Mouse (Mus musculus) hindbrain, embryonic 12.5 days (tissue): ENCODE data around the gene Dag1. TPM values are rescaled to one million over a fixed set of nuclear protein-coding genes. Genes with fewer than 3 reads are reported as not detected.

Experiments
- ATAC-seq: fragments of 200-750 bp; cut with Nextera tagmentation; 2 replicates; pipeline ENCODE4 v1.8.0; 2017; ENCODE audit warnings: moderate TSS enrichment; ENCODE audit not compliant: low FRiP score
- H3K27ac ChIP-seq: fragments of 300-500 bp; sonication (generic); 2 replicates; pipeline ENCODE4 v1.5.1; 2016; ENCODE audit warnings: mild to moderate bottlenecking
- H3K27me3 ChIP-seq: fragments of 300-500 bp; sonication (generic); 2 replicates; pipeline ENCODE4 v1.6.1; 2016; ENCODE audit warnings: mild to moderate bottlenecking
- H3K36me3 ChIP-seq: fragments of 300-500 bp; sonication (generic); 2 replicates; pipeline ENCODE4 v1.6.1; 2016; ENCODE audit warnings: mild to moderate bottlenecking
- H3K4me1 ChIP-seq: fragments of 300-500 bp; sonication (generic); 2 replicates; pipeline ENCODE4 v1.6.1; 2016
- H3K4me2 ChIP-seq: fragments of 300-500 bp; sonication (generic); replicated peaks from 2 replicates; pipeline ENCODE4 v1.6.1; 2016; ENCODE audit warnings: mild to moderate bottlenecking
- H3K4me3 ChIP-seq: fragments of 300-500 bp; sonication (generic); 2 replicates; pipeline ENCODE4 v1.5.1; 2016; ENCODE audit warnings: mild to moderate bottlenecking
- H3K9ac ChIP-seq: fragments of 300-500 bp; sonication (generic); 2 replicates; pipeline ENCODE4 v1.6.1; 2016; ENCODE audit warnings: mild to moderate bottlenecking, moderate library complexity
- H3K9me3 ChIP-seq: fragments of 300-500 bp; sonication (generic); replicated peaks from 2 replicates; pipeline ENCODE4 v1.6.1; 2016; ENCODE audit warnings: mild to moderate bottlenecking
- WGBS: fragments of 180-500 bp; shearing (Covaris S2); methylation state at CpG from one replicate; pipeline ENCODE4 v1.1.7; 2016; 5-methylcytosine and 5-hydroxymethylcytosine counted together
- polyA plus RNA-seq: library from polyadenylated mRNA; unstranded; fragments of >200 nt; fragmentation: Nextera tagmentation; extraction: Ambion mirVana; gene quantifications from 2 replicates; pipeline ENCODE4 v1.2.1, GENCODE M21; 2016

The Dag1 gene
- polyA plus RNA-seq, 1 experiment from 2014 or later: 74.7 TPM

- H3K27ac ChIP-seq: no peak overlapping the region
- 83% methylated on average over 10 of the region's 10 CpGs for WGBS
Measured at GRCm38 (mm10) chr9:108169751-108170150, 94.0 kb downstream of the Dag1 start.

GRCm38 (mm10) chr9:108165143-108165542 lies 98.6 kb downstream of the Dag1 start:
- Histone ChIP-seq H3K9ac (no peak overlapping the region), H3K9me3 (no peaks in the 10 kb centered on the region), H3K4me2 (no peak overlapping the region), H3K36me3 (no peaks in the 10 kb centered on the region), H3K4me1 (no peaks in the 10 kb centered on the region; the same call in 1 of the 2 replicates), H3K4me3 (no peak overlapping the region), H3K27me3 (no peaks in the 10 kb centered on the region), H3K27ac (no peak overlapping the region)
- no peak for ATAC-seq
- 27% methylated on average over 8 of the region's 8 CpGs for WGBS

More at GRCm38 (mm10) chr9:108169751-108170150, 94.0 kb downstream of the Dag1 start:
- no peak overlapping the region for H3K4me2 ChIP-seq
- H3K36me3 ChIP-seq: no peaks in the 10 kb centered on the region
- H3K27me3 ChIP-seq: no peaks in the 10 kb centered on the region
- no peak for ATAC-seq
- H3K9me3 ChIP-seq: no peaks in the 10 kb centered on the region
- no peak overlapping the region for H3K9ac ChIP-seq
- peaks cover 3% of the 10 kb centered on the region; the same call in 1 of the 2 replicates for H3K4me1 ChIP-seq
- no peak overlapping the region for H3K4me3 ChIP-seq

GRCm38 (mm10) chr9:108163646-108164284 lies 100.0 kb downstream of the Dag1 start:
- H3K4me2 ChIP-seq: no peak overlapping the region
- H3K36me3 ChIP-seq: no peaks in the 10 kb centered on the region
- no peak overlapping the region for H3K9ac ChIP-seq
- WGBS: 82% methylated on average over 16 of the region's 16 CpGs
- no peak for ATAC-seq
- no peak overlapping the region for H3K27ac ChIP-seq
- no peaks in the 10 kb centered on the region for H3K4me1 ChIP-seq
- H3K27me3 ChIP-seq: no peaks in the 10 kb centered on the region
- no peaks in the 10 kb centered on the region for H3K9me3 ChIP-seq
- H3K4me3 ChIP-seq: no peak overlapping the region

GRCm38 (mm10) chr9:108157891-108158290 lies 105.9 kb downstream of the Dag1 start:
- no peaks in the 10 kb centered on the region for H3K36me3 ChIP-seq
- no peaks in the 10 kb centered on the region for H3K9me3 ChIP-seq
- no peak overlapping the region for H3K27ac ChIP-seq
- no peaks in the 10 kb centered on the region for H3K27me3 ChIP-seq
- ATAC-seq: no peak
- no peaks in the 10 kb centered on the region for H3K4me1 ChIP-seq
- WGBS: 83% methylated on average over 7 of the region's 7 CpGs
- no peak overlapping the region for H3K4me2 ChIP-seq
- no peak overlapping the region for H3K4me3 ChIP-seq
- no peak overlapping the region for H3K9ac ChIP-seq

- Histone ChIP-seq H3K4me2 (no peak overlapping the region), H3K9ac (no peak overlapping the region), H3K4me1 (no peaks in the 10 kb centered on the region), H3K36me3 (0 out of 2 replicates have a peak, but pooled peaks cover 2% of the 10 kb centered on the region), H3K4me3 (no peak overlapping the region), H3K9me3 (no peaks in the 10 kb centered on the region), H3K27ac (no peak overlapping the region), H3K27me3 (no peaks in the 10 kb centered on the region)
- ATAC-seq: no peak
- WGBS: 90% methylated on average over 6 of the region's 6 CpGs
Measured at GRCm38 (mm10) chr9:108157451-108157850, 106.3 kb downstream of the Dag1 start.

GRCm38 (mm10) chr9:108156786-108157185 lies 107.0 kb downstream of the Dag1 start:
- no peak overlapping the region for H3K9ac ChIP-seq
- H3K4me3 ChIP-seq: no peak overlapping the region
- H3K4me1 ChIP-seq: no peaks in the 10 kb centered on the region
- no peaks in the 10 kb centered on the region for H3K27me3 ChIP-seq
- H3K9me3 ChIP-seq: no peaks in the 10 kb centered on the region
- H3K4me2 ChIP-seq: no peak overlapping the region
- peaks cover 6% of the 10 kb centered on the region; the same call in 1 of the 2 replicates for H3K36me3 ChIP-seq
- no peak for ATAC-seq
- H3K27ac ChIP-seq: no peak overlapping the region
- 90% methylated on average over 5 of the region's 5 CpGs for WGBS

- H3K4me1 ChIP-seq: peaks cover 1% of the 10 kb centered on the region
- H3K4me3 ChIP-seq: no peak overlapping the region
- no peak overlapping the region for H3K9ac ChIP-seq
- no peaks in the 10 kb centered on the region for H3K9me3 ChIP-seq
- ATAC-seq: no peak
- peaks cover 6% of the 10 kb centered on the region; the same call in 1 of the 2 replicates for H3K36me3 ChIP-seq
- no peaks in the 10 kb centered on the region for H3K27me3 ChIP-seq
- H3K4me2 ChIP-seq: no peak overlapping the region
- WGBS: 90% methylated on average over 12 of the region's 12 CpGs
- no peak overlapping the region for H3K27ac ChIP-seq
Measured at GRCm38 (mm10) chr9:108154814-108155213, 108.9 kb downstream of the Dag1 start.

Other genes with a start within 250 kb of the Dag1 start
- 21.9 and 25.0 TPM in 2 replicates for gene Gmppb, start 214.7 kb downstream of the Dag1 start, polyA plus RNA-seq
- gene Amigo3, start 210.8 kb downstream of the Dag1 start, polyA plus RNA-seq: 3.9 TPM in 2 replicates
- gene Mst1, start 183.5 kb downstream of the Dag1 start, polyA plus RNA-seq: 0.31 and 0.72 TPM in 2 replicates
- gene Rnf123, start 180.6 kb downstream of the Dag1 start, polyA plus RNA-seq: 39.5 and 40.7 TPM in 2 replicates
- gene Apeh, start 169.4 kb downstream of the Dag1 start, polyA plus RNA-seq: 54.3 and 58.6 TPM in 2 replicates
- 5.4 and 6.1 TPM in 2 replicates for gene Bsn, start 73.6 kb downstream of the Dag1 start, polyA plus RNA-seq
- gene Nicn1, start 26.5 kb upstream of the Dag1 start, polyA plus RNA-seq: 79.1 and 81.7 TPM in 2 replicates
- gene Amt, start 32.9 kb upstream of the Dag1 start, polyA plus RNA-seq: 22.1 and 25.9 TPM in 2 replicates
- gene Rhoa, start 42.2 kb upstream of the Dag1 start, polyA plus RNA-seq: 332 and 340 TPM in 2 replicates
- 43.0 and 44.2 TPM in 2 replicates for gene Tcta, start 42.2 kb upstream of the Dag1 start, polyA plus RNA-seq
- 647 and 730 TPM in 2 replicates for gene Gpx1, start 74.9 kb upstream of the Dag1 start, polyA plus RNA-seq
- 133 and 137 TPM in 2 replicates for gene Usp4, start 83.9 kb upstream of the Dag1 start, polyA plus RNA-seq
- gene 1700102P08Rik, start 128.8 kb upstream of the Dag1 start, polyA plus RNA-seq: 1.7 and 2.5 TPM in 2 replicates
- 1.2 and 1.3 TPM in 2 replicates for gene Ccdc36, start 164.5 kb upstream of the Dag1 start, polyA plus RNA-seq
- gene BC048562, start 172.5 kb upstream of the Dag1 start, polyA plus RNA-seq: not detected in 2 replicates
- 47.2 and 49.7 TPM in 2 replicates for gene Ccdc71, start 196.6 kb upstream of the Dag1 start, polyA plus RNA-seq
- 57.7 and 57.9 TPM in 2 replicates for gene Klhdc8b, start 197.6 kb upstream of the Dag1 start, polyA plus RNA-seq
- gene Lamb2, start 215.8 kb upstream of the Dag1 start, polyA plus RNA-seq: 44.1 and 44.8 TPM in 2 replicates
- 107 and 112 TPM in 2 replicates for gene Usp19, start 226.6 kb upstream of the Dag1 start, polyA plus RNA-seq
- 82.9 and 94.0 TPM in 2 replicates for gene Qars, start 243.7 kb upstream of the Dag1 start, polyA plus RNA-seq